Mouse (Mus musculus) CH12.LX (cell line): ENCODE measurements around the gene Cotl1. TPM values are rescaled to one million over a fixed set of nuclear protein-coding genes. Genes with fewer than 3 reads are reported as not detected.

Source experiments
- DNase-seq: peaks from one replicate; pipeline ENCODE4 v3.0.0-alpha.2; 2013; ENCODE audit errors: extremely low read depth
- H3K27ac ChIP-seq: 2 replicates; pipeline ENCODE4 v1.5.1; 2012; ENCODE audit warnings: low read depth, mild to moderate bottlenecking, control low read depth, moderate library complexity; ENCODE audit not compliant: insufficient read depth
- H3K27me3 ChIP-seq: replicated peaks from 2 replicates; pipeline ENCODE3; 2012; ENCODE audit warnings: inconsistent platforms
- H3K36me3 ChIP-seq, 2 experiments: replicated peaks in 1 of 2; 2 replicates each; pipeline versions ENCODE3 to v1.6.1; 2012; ENCODE audit warnings: inconsistent platforms in 1 of 2, low read length in 1 of 2, mild to moderate bottlenecking in 1 of 2, mixed read lengths in 1 of 2, moderate library complexity in 1 of 2; ENCODE audit not compliant: control insufficient read depth in 1 of 2, insufficient read depth in 1 of 2
- H3K4me1 ChIP-seq, 2 experiments: 2 replicates each; pipeline ENCODE4 v1.6.1; 2012; ENCODE audit warnings: inconsistent platforms in 1 of 2, moderate library complexity in 1 of 2; ENCODE audit not compliant: insufficient read depth in 2 of 2, control insufficient read depth in 1 of 2
- H3K4me2 ChIP-seq: 2 replicates; pipeline ENCODE4 v1.6.1; 2012; ENCODE audit warnings: low read depth, mild to moderate bottlenecking, control low read depth; ENCODE audit not compliant: poor library complexity, insufficient read depth, severe bottlenecking
- H3K4me3 ChIP-seq, 3 experiments: fragments of 150-350 bp in 1 of 3; sonication (generic) in 1 of 3; replicated peaks in 1 of 3; 2 replicates each; pipeline versions ENCODE3 to v1.5.1; 2011 to 2012; ENCODE audit warnings: low read depth in 2 of 3, low read length in 2 of 3, mild to moderate bottlenecking in 2 of 3, moderate library complexity in 2 of 3, control low read depth in 1 of 3, improper control_type of control experiment in 1 of 3, inconsistent platforms in 1 of 3, mixed read lengths in 1 of 3; ENCODE audit not compliant: poor library complexity in 1 of 3
- H3K79me2 ChIP-seq: replicated peaks from 2 replicates; pipeline ENCODE4 v1.6.1; 2012; ENCODE audit warnings: mild to moderate bottlenecking, moderate library complexity; ENCODE audit not compliant: control insufficient read depth, poor library complexity, insufficient read depth, severe bottlenecking; ENCODE audit errors: extremely low read depth
- H3K9ac ChIP-seq: 2 replicates; pipeline ENCODE4 v1.6.1; 2012; ENCODE audit warnings: low read depth, mild to moderate bottlenecking, control low read depth, moderate library complexity; ENCODE audit not compliant: insufficient read depth
- H3K9me3 ChIP-seq: replicated peaks from 2 replicates; pipeline ENCODE3; 2012; ENCODE audit warnings: low read length, inconsistent platforms, mixed read lengths
- BHLHE40 ChIP-seq: IDR thresholded peaks from 2 replicates; pipeline ENCODE4 v1.6.1; 2011; ENCODE audit warnings: mild to moderate bottlenecking, low read depth, low read length, improper control_type of control experiment
- CHD2 ChIP-seq: IDR thresholded peaks from 2 replicates; pipeline ENCODE4 v1.6.1; 2011; ENCODE audit warnings: low read length, improper control_type of control experiment
- CTCF ChIP-seq, 2 experiments: IDR thresholded peaks in 1 of 2; conservative IDR thresholded peaks in 1 of 2; 2 replicates each; pipeline ENCODE4 v1.5.1; 2011 to 2012; ENCODE audit warnings: low read depth in 2 of 2, low read length in 2 of 2, improper control_type of control experiment in 1 of 2, inconsistent platforms in 1 of 2, mild to moderate bottlenecking in 1 of 2, moderate library complexity in 1 of 2
- ELF1 ChIP-seq: IDR thresholded peaks from 2 replicates; pipeline ENCODE4 v1.6.1; 2014; ENCODE audit warnings: low read depth, mild to moderate bottlenecking, inconsistent platforms, low read length, improper control_type of control experiment
- EP300 ChIP-seq: IDR thresholded peaks from 2 replicates; pipeline ENCODE4 v1.6.1; 2011; ENCODE audit warnings: low read length, improper control_type of control experiment
- ETS1 ChIP-seq: conservative IDR thresholded peaks from 2 replicates; pipeline ENCODE4 v1.6.1; 2012; ENCODE audit warnings: low read depth, mild to moderate bottlenecking, inconsistent platforms, low read length, improper control_type of control experiment, moderate library complexity
- JUND ChIP-seq: conservative IDR thresholded peaks from 2 replicates; pipeline ENCODE4 v1.6.1; 2011; ENCODE audit warnings: low read depth, low read length, improper control_type of control experiment
- MAFK ChIP-seq: IDR thresholded peaks from 2 replicates; pipeline ENCODE4 v1.6.1; 2011; ENCODE audit warnings: low read length, improper control_type of control experiment; ENCODE audit not compliant: insufficient replicate concordance
- MEF2A ChIP-seq: IDR thresholded peaks from 2 replicates; pipeline ENCODE4 v1.6.1; 2014; ENCODE audit warnings: low read depth, mild to moderate bottlenecking, inconsistent platforms, low read length, improper control_type of control experiment, borderline replicate concordance
- MXI1 ChIP-seq: IDR thresholded peaks from 2 replicates; pipeline ENCODE4 v1.6.1; 2011; ENCODE audit warnings: mild to moderate bottlenecking, low read depth, low read length, improper control_type of control experiment
- NRF1 ChIP-seq: IDR thresholded peaks from 2 replicates; pipeline ENCODE4 v1.6.1; 2014; ENCODE audit warnings: low read depth, mild to moderate bottlenecking, inconsistent platforms, low read length, improper control_type of control experiment, moderate library complexity
- POLR2A ChIP-seq: IDR thresholded peaks from 2 replicates; pipeline ENCODE4 v1.6.1; 2011; ENCODE audit warnings: low read depth, mild to moderate bottlenecking, improper control_type of control experiment, low read length
- POLR2AphosphoS2 ChIP-seq: IDR thresholded peaks from 2 replicates; pipeline ENCODE4 v1.6.1; 2011; ENCODE audit warnings: low read depth, low read length, improper control_type of control experiment
- SIN3A ChIP-seq: IDR thresholded peaks from 2 replicates; pipeline ENCODE4 v1.6.1; 2012; ENCODE audit warnings: low read length, improper control_type of control experiment, inconsistent platforms
- SMC3 ChIP-seq: IDR thresholded peaks from 2 replicates; pipeline ENCODE4 v1.6.1; 2011; ENCODE audit warnings: low read depth, low read length, improper control_type of control experiment
- TBP ChIP-seq: conservative IDR thresholded peaks from 2 replicates; pipeline ENCODE4 v1.6.1; 2011; ENCODE audit warnings: low read depth, low read length, improper control_type of control experiment
- TCF12 ChIP-seq: IDR thresholded peaks from 2 replicates; pipeline ENCODE4 v1.6.1; 2014; ENCODE audit warnings: low read depth, mild to moderate bottlenecking, inconsistent platforms, low read length, improper control_type of control experiment
- UBTF ChIP-seq: IDR thresholded peaks from 2 replicates; pipeline ENCODE4 v1.6.1; 2012; ENCODE audit warnings: low read depth, mild to moderate bottlenecking, inconsistent platforms, low read length, improper control_type of control experiment, moderate library complexity
- USF1 ChIP-seq: IDR thresholded peaks from 2 replicates; pipeline ENCODE4 v1.6.1; 2014; ENCODE audit warnings: low read depth, mild to moderate bottlenecking, inconsistent platforms, low read length, improper control_type of control experiment
- ZC3H11A ChIP-seq: IDR thresholded peaks from 2 replicates; pipeline ENCODE4 v1.6.1; 2012; ENCODE audit warnings: low read depth, mild to moderate bottlenecking, inconsistent platforms, low read length, improper control_type of control experiment
- ZKSCAN1 ChIP-seq: IDR thresholded peaks from 2 replicates; pipeline ENCODE4 v1.6.1; 2012; ENCODE audit warnings: low read depth, inconsistent platforms, low read length, improper control_type of control experiment, borderline replicate concordance
- ZMIZ1 ChIP-seq: IDR thresholded peaks from 2 replicates; pipeline ENCODE4 v1.6.1; 2012; ENCODE audit warnings: low read depth, mild to moderate bottlenecking, inconsistent platforms, low read length, improper control_type of control experiment
- ZNF384 ChIP-seq: IDR thresholded peaks from 2 replicates; pipeline ENCODE4 v1.6.1; 2012; ENCODE audit warnings: low read depth, low read length, improper control_type of control experiment, inconsistent platforms
- dilution Hi-C: fragments of 300-500 bp; cut with MboI; formaldehyde crosslinking; loops from 2 replicates; pipeline ENCODE4 v1.14.3; 2020; ENCODE audit warnings: low sequenced_read_pairs; ENCODE audit not compliant: extremely low pct_unique_long_range_greater_than_20kb, extremely low pct_ligation_motif_present
- in situ Hi-C: fragments of 300-500 bp; cut with MboI; formaldehyde crosslinking; loops from 3 replicates; pipeline ENCODE4 v1.14.3; 2019; ENCODE audit warnings: low sequenced_read_pairs, low pct_ligation_motif_present, low pct_unique_long_range_greater_than_20kb, mixed read lengths
- polyA plus RNA-seq: library from polyadenylated mRNA; unstranded; fragments of >175 nt; gene quantifications from 2 replicates; pipeline ENCODE4 v1.2.1, GENCODE M21; 2012; ENCODE audit warnings: low read depth; ENCODE audit not compliant: insufficient read length
- total RNA-seq, 2 experiments: library from RNA; depleted of rRNA; stranded (reverse); fragments of 300-350 nt in 1 of 2; fragments of >200 nt in 1 of 2; gene quantifications; 2 replicates each; pipeline ENCODE4 v1.2.3; 2012 to 2014

Cotl1 gene
- total and polyA plus RNA-seq, 3 experiments, result 59.6 to 375 (median 135) TPM

GRCm38 (mm10) chr8:119809620-119810019 is 30.7 kb downstream of the Cotl1 start:
- H3K36me3 ChIP-seq, result peaks cover 0 to 41% of the 10 kb centered on the region in 2 experiments
- in situ Hi-C loops, result no loop called here
- H3K4me1 ChIP-seq, result peaks cover 18 to 82% of the 10 kb centered on the region in 2 experiments
- H3K4me2 ChIP-seq, result no peak overlapping the region
- H3K9me3 ChIP-seq, result no peaks in the 10 kb centered on the region
- no peaks in the 10 kb centered on the region for H3K79me2 ChIP-seq
- no peaks in the 10 kb centered on the region for H3K27me3 ChIP-seq
- TF ChIP-seq ZMIZ1, result no peak
- TF ChIP-seq TBP, result no peak
- TF ChIP-seq ZNF384, result no peak
- TF ChIP-seq EP300, result no peak
- TF ChIP-seq CTCF (conservative IDR thresholded peaks at IDR 0.05 in 1 of 2, IDR thresholded peaks at IDR 0.05 in 1 of 2; ENCODE audit: low read depth in 2 of 2, low read length in 2 of 2), result no peak
- TF ChIP-seq BHLHE40, result no peak
- TF ChIP-seq SIN3A, result no peak
- no peak for TF ChIP-seq CHD2
- TF ChIP-seq SMC3, result no peak
- TF ChIP-seq ZKSCAN1, result no peak
- no peak overlapping the region for H3K4me3 ChIP-seq
- H3K27ac ChIP-seq, result no peak overlapping the region
- no peak for DNase-seq
- dilution Hi-C loops, result no loop called here
- no peak overlapping the region for H3K9ac ChIP-seq

- Histone ChIP-seq H3K27me3 (no peaks in the 10 kb centered on the region), H3K9me3 (peaks cover under 1% of the 10 kb centered on the region), H3K27ac (no peak overlapping the region), H3K4me3 (no peak overlapping the region), H3K79me2 (no peaks in the 10 kb centered on the region), H3K4me2 (no peak overlapping the region), H3K36me3 (peaks cover 0 to 33% of the 10 kb centered on the region in 2 experiments), H3K4me1 (peaks cover 14 to 64% of the 10 kb centered on the region in 2 experiments), H3K9ac (no peak overlapping the region)
- dilution Hi-C loops, result no loop called here
- no peak for DNase-seq
- in situ Hi-C loops, result no loop called here
- TF ChIP-seq JUND, result no peak
- no peak for TF ChIP-seq TCF12
- no peak for TF ChIP-seq ZC3H11A
- TF ChIP-seq POLR2AphosphoS2, result no peak
- no peak for TF ChIP-seq BHLHE40
- TF ChIP-seq MEF2A, result no peak
- no peak for TF ChIP-seq ZKSCAN1
- TF ChIP-seq NRF1, result no peak
- TF ChIP-seq CTCF (conservative IDR thresholded peaks at IDR 0.05 in 1 of 2, IDR thresholded peaks at IDR 0.05 in 1 of 2; ENCODE audit: low read depth in 2 of 2, low read length in 2 of 2), result no peak
- no peak for TF ChIP-seq ELF1
- TF ChIP-seq TBP, result no peak
- TF ChIP-seq USF1, result no peak
- no peak for TF ChIP-seq POLR2A
- no peak for TF ChIP-seq ETS1
- no peak for TF ChIP-seq SIN3A
- no peak for TF ChIP-seq UBTF
- no peak for TF ChIP-seq MXI1
- TF ChIP-seq MAFK, result no peak
These were observed 32.7 kb downstream of the Cotl1 start for GRCm38 (mm10) chr8:119807687-119808086.
